Mouse (Mus musculus) frontal cortex, postnatal 14 days (tissue): ENCODE measurements around the gene Lyst.
"Not testable (repeated sequence)": the region's sequence is repeated elsewhere in the genome, so short reads cannot be mapped to it uniquely, and the experiment has no call there.

Source experiments
- DNase-seq, 2 experiments: peaks; one replicate each; pipeline ENCODE4 v3.0.0; 2022; ENCODE audit warnings: low spot score in 2 of 2

The Lyst gene

GRCm38 (mm10) chr13:13590048-13591011 lies at the start of gene Lyst:
Lyst (plus strand) TSS chr13:13590397.
- DNase-seq: peak; percentile 95 to 96

- not testable (repeated sequence) for DNase-seq
These were observed 47.1 kb upstream of the Lyst start for GRCm38 (mm10) chr13:13543073-13543472.

GRCm38 (mm10) chr13:13546792-13547191 lies 43.4 kb upstream of the Lyst start:
- DNase-seq: peak; percentile 58 to 71

GRCm38 (mm10) chr13:13547889-13548288 lies 42.3 kb upstream of the Lyst start:
- DNase-seq: no peak

GRCm38 (mm10) chr13:13548431-13549190 lies 41.6 kb upstream of the Lyst start:
- DNase-seq: no peak

GRCm38 (mm10) chr13:13549687-13550660 lies 40.2 kb upstream of the Lyst start:
- DNase-seq: no peak

- DNase-seq: no peak
These were observed 38.2 kb upstream of the Lyst start for GRCm38 (mm10) chr13:13552020-13552419.

GRCm38 (mm10) chr13:13553660-13554059 lies 36.5 kb upstream of the Lyst start:
- DNase-seq: no peak

GRCm38 (mm10) chr13:13555196-13555595 lies 35.0 kb upstream of the Lyst start:
- no peak for DNase-seq

GRCm38 (mm10) chr13:13557001-13557743 lies 33.0 kb upstream of the Lyst start:
- DNase-seq: no peak

GRCm38 (mm10) chr13:13558251-13558650 lies 31.9 kb upstream of the Lyst start:
- no peak for DNase-seq

- DNase-seq: no peak
These were observed 31.3 kb upstream of the Lyst start for GRCm38 (mm10) chr13:13558900-13559299.

GRCm38 (mm10) chr13:13562571-13562970 lies 27.6 kb upstream of the Lyst start:
- no peak for DNase-seq

- no peak for DNase-seq
These were observed 26.1 kb upstream of the Lyst start for GRCm38 (mm10) chr13:13564116-13564515.

- DNase-seq: no peak
These were observed 25.7 kb upstream of the Lyst start for GRCm38 (mm10) chr13:13564541-13564940.

- DNase-seq: no peak
These were observed 22.6 kb upstream of the Lyst start for GRCm38 (mm10) chr13:13567640-13568039.

- DNase-seq: no peak
These were observed 21.4 kb upstream of the Lyst start for GRCm38 (mm10) chr13:13568824-13569223.

- no peak for DNase-seq
These were observed 20.6 kb upstream of the Lyst start for GRCm38 (mm10) chr13:13569603-13570002.

- no peak for DNase-seq
These were observed 17.9 kb upstream of the Lyst start for GRCm38 (mm10) chr13:13572060-13572835.

GRCm38 (mm10) chr13:13572941-13573340 lies 17.3 kb upstream of the Lyst start:
- DNase-seq: no peak
